Comparison of ENCODE assay signal across 15 mouse cellular contexts in genomic region chr3:38333321-38333910, GRCm38 (mm10).
"Had no signal": no experiment of that assay in that cellular context is flagged by ENCODE, and none has a peak within 500 bp of the region (broad histone marks: within the 10 kb centered on the region; RNA-seq: fewer than 3 reads in every experiment).

No protein-coding gene starts in this region.

- H3K4me2 ChIP-seq: kidney, embryonic 15.5 days; limb, embryonic 15.5 days; liver, embryonic 12.5 days; lung, embryonic 14.5 days; midbrain, embryonic 12.5 days had no signal

- H3K4me3 ChIP-seq: kidney, embryonic 15.5 days; limb, embryonic 15.5 days; liver, embryonic 12.5 days; megakaryocyte, embryonic 14.5 days; midbrain, embryonic 12.5 days had no signal

- H3K4me1 ChIP-seq: kidney, embryonic 15.5 days; limb, embryonic 15.5 days; liver, embryonic 12.5 days; megakaryocyte, embryonic 14.5 days; midbrain, embryonic 12.5 days had no signal

- H3K27me3 ChIP-seq: kidney, embryonic 15.5 days; limb, embryonic 15.5 days; liver, embryonic 12.5 days; megakaryocyte, embryonic 14.5 days; midbrain, embryonic 12.5 days had no signal

- ATAC-seq: liver, embryonic 12.5 days had no signal

- H3K9me3 ChIP-seq: kidney, embryonic 15.5 days; limb, embryonic 15.5 days; liver, embryonic 12.5 days; megakaryocyte, embryonic 14.5 days; midbrain, embryonic 12.5 days had no signal

- H3K9ac ChIP-seq: kidney, embryonic 15.5 days; limb, embryonic 15.5 days; liver, embryonic 12.5 days; lung, embryonic 14.5 days; midbrain, embryonic 12.5 days had no signal

- H3K27ac ChIP-seq: kidney, embryonic 15.5 days; limb, embryonic 15.5 days; liver, embryonic 12.5 days; macrophage; midbrain, embryonic 12.5 days; stomach, postnatal 0 days had no signal

- DNase-seq: kidney, adult 2 months; kidney, postnatal 14 days; layer of hippocampus, adult 9-11 months; layer of hippocampus, postnatal 36 days; lung, embryonic 14.5 days; lung, postnatal 10 days; right cerebral cortex, adult 18-20 months; thymus, postnatal 14 days had no signal

- H3K36me3 ChIP-seq: kidney, embryonic 15.5 days; limb, embryonic 15.5 days; liver, embryonic 12.5 days; midbrain, embryonic 12.5 days had no signal
